Mouse (Mus musculus) fibroblast of lung, adult 2 months (primary cell): Measurements from ENCODE around the gene Spop.
A peak's percentile ranks its signal among the peaks of the same experiment; 100 is the strongest.

Source experiments
- DNase-seq: peaks from one replicate; pipeline ENCODE4 v3.0.0-alpha.2; 2011; ENCODE audit warnings: low read depth

Gene Spop

DNA sequence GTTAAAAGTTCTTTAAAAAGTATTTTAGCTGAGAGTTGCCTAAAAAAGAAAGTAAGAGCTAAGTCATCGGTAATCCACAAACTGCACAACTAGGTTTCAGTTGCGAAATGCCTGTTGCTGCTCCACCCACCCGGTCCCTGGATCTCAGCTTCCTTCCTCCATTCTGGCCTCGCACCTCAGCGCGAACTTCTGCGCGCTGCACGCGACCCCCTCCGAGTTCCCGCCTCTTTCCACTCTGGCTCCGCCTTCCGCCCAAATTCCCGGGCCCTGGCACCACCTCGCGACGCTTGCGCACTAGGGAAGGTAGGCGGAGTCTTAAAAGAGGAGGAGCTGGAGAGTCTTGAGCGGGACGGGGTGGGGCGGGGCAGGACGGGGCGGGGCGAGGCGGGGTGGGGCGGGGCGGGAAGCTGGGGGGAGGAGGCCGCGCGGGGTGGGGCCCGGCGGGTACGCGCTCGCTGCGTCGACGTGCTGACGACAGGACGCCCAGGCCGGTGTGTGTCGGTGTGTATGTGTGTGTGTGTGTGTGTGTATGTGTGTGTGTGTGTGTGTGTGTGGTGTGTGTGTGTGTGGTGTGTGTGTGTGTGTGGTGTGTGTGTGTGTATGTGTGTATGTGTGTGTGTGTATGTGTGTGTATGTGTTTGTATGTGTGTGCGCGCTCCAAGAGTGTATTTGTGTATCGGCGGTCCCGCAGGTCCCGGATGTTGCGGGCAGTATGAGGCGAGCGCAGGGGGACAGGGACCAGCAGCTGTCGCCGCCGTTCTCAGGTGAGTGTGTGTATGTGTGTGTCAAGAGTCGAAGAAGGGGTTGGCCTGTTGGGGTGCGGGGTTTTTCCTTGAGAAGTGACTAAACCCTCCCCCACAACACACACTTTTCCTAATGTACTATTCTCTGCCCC, at the start of gene Spop:
TSS of gene Spop (plus strand) at position 440 of the 895 bp plus-strand sequence.
- peak; percentile 77 for DNase-seq

DNA sequence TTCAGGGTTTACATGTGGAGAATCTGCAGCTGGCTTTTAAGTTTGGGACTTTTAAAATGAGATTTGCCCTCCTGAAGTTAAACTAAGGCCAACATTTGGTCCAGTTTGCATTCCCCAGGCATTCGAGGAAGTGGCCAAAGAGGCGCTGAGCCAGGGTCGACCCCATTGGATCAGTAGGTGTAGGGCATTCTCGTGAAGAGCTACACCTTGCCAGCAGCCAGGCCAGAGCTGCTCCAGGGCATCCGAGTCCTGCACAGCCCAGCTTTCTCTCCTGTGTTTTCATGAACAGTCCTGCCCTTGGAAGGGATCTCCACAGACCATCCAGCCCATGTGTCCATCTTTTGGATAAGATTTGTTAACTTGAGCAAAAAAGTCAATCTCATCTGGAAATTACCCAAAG, 49.5 kb upstream of the Spop start:
- DNase-seq = no peak

- DNase-seq = peak; percentile 97
Measured at GRCm38 (mm10) chr11:95365596-95365995, 48.3 kb upstream of the Spop start.

- no peak for DNase-seq
Measured at GRCm38 (mm10) chr11:95366280-95366897, 47.5 kb upstream of the Spop start.

DNA sequence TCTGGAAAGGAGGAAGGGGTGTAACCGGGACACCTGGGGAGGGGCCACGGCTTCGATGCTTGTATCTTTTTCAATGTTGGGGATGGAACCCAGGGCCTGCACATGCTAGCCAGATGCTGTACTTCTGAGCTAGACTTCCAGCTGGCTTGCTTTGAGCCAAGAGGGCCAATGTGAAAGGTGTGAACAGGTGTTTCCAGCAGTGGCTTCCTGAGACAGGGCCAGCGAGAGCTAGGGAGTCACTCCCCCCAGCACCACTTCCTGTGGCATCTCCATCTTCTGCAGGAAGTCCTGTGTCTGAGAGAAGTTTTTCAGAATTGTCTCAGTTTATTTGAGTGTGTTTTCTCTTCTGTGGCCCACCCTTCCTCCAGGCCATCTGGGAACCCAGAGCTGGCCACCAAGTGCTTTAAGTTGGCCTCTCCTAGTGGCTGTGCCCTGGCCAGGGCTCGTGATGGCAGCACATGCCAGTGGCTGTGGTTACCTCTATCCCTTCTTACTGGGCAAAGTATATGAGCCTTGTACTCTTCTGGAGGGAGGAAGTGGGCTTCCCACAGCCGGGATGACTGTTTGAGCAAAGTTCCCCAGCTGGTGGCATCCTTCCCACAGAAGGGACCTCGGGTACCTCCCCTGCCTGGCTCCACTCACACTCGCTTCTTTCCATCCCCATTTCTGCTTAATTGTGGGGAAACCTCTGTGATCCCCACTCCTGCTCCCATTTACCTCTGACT, 46.7 kb upstream of the Spop start:
- no peak for DNase-seq

DNA sequence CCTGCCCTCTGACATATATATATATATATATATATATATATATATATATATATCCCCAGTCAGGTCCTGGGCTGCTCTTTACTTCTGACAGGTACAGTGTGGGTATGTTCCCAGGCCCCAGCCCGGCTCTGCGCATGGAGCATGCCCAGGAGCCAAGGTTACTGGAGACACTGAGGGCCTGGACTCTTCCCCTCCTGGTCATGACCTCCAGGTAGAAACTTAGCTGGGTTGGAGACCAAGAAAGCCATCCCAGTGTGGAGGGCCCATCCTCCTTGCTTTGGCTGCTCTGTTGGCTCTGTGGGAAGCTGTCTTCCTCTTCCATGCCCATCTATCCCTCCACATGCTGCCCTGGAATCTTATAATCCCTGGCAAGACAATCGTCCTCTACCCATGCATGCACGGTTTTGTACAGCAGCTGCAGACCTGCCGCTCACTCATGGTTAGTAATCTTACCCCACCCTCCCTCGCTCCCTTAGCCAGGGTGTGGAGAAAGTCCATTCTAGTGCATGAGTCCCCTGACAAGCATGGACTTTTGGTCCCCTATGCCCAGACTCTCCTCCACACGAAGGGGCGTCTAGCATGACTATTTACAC, 45.6 kb upstream of the Spop start:
- DNase-seq = no peak

- no peak for DNase-seq
Measured at GRCm38 (mm10) chr11:95368871-95369270, 45.0 kb upstream of the Spop start.

- DNase-seq = no peak
Measured at GRCm38 (mm10) chr11:95369964-95370890, 43.7 kb upstream of the Spop start.

GRCm38 (mm10) chr11:95371182-95371581, 42.7 kb upstream of the Spop start:
- DNase-seq = no peak

- DNase-seq = no peak
Measured at GRCm38 (mm10) chr11:95378926-95379325, 35.0 kb upstream of the Spop start.

- DNase-seq = peak; percentile 60
Measured at GRCm38 (mm10) chr11:95379552-95379951, 34.3 kb upstream of the Spop start.

GRCm38 (mm10) chr11:95380711-95381110, 33.2 kb upstream of the Spop start:
- no peak for DNase-seq

GRCm38 (mm10) chr11:95381146-95381545, 32.7 kb upstream of the Spop start:
- DNase-seq = no peak

GRCm38 (mm10) chr11:95383331-95383986, 30.4 kb upstream of the Spop start:
- no peak for DNase-seq

DNA sequence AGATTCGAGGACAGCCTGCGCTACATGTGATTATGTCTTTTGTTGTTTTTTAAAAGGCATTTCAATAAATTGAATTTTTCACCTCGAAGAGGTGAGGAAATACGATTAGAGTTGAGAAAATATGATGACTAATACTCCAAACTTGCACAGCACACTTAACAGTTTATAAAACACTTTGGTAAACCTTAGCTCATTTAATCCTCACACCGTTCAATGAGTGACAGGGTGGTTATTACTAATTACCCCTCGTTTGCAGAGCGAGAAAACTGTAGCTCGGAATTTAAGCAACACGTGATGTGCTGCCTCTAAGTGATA, 29.9 kb upstream of the Spop start:
- no peak for DNase-seq

- peak; percentile 100 for DNase-seq
Measured at GRCm38 (mm10) chr11:95384319-95384972, 29.4 kb upstream of the Spop start, which contains the start of gene Slc35b1. TSS of gene Slc35b1 (plus strand) at chr11:95384692.

- DNase-seq = no peak
Measured at GRCm38 (mm10) chr11:95384973-95385320, 28.9 kb upstream of the Spop start.

GRCm38 (mm10) chr11:95387354-95387753, 26.5 kb upstream of the Spop start:
- DNase-seq = no peak

DNA sequence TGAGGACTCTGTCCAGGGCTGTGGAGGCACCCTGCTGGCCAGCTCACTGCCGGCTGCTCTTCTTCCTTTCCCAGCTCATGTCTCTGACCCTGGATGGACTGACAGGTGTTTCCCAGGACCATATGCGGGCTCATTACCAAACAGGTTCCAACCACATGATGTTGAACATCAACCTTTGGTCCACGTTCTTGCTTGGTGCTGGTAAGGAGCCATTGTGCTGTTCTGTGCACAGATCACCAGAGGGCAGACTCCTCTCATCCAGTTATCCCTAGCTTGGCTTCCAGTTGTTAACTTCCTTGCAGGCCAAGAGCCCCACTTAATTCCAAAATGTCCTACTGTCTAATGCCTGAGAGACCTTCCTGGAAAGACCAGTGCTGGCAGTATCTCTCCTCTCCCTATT, 24.9 kb upstream of the Spop start:
- DNase-seq = no peak

DNA sequence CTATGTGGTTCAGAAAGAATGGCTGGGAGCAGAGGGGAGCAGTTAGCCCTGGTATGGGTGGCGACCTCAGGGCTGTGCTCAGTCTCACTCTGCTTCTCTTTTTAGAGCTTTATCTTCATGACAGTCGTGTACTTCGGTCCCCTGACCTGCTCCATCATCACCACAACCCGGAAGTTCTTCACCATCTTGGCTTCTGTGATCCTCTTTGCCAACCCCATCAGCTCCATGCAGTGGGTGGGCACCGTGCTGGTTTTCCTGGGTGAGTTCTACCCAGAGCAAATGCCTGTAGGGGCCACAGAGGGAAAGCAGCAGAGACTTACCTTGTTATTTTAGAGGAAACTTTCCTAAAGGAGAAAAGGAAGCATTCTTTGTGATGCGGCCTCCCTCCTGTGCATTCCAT, 23.5 kb upstream of the Spop start:
- DNase-seq = no peak
